Mouse (Mus musculus) embryonic facial prominence, embryonic 15.5 days (tissue): ENCODE results near the gene Gm15080. TPM values are rescaled to one million over a fixed set of nuclear protein-coding genes. Genes with fewer than 3 reads are reported as not detected.
"Not testable (repeated sequence)": the region's sequence is repeated elsewhere in the genome, so short reads cannot be mapped to it uniquely, and the experiment has no call there.

Experiments
- ATAC-seq: fragments of 200-750 bp; cut with Nextera tagmentation; 2 replicates; pipeline ENCODE4 v1.8.0; 2017; ENCODE audit warnings: low read depth, moderate TSS enrichment; ENCODE audit not compliant: insufficient number of reproducible peaks, low FRiP score, low TSS enrichment
- H3K27ac ChIP-seq: fragments of 300-500 bp; sonication (generic); replicated peaks from 2 replicates; pipeline ENCODE4 v1.5.1; 2015; ENCODE audit warnings: mild to moderate bottlenecking, inconsistent platforms
- H3K27me3 ChIP-seq: fragments of 300-500 bp; sonication (generic); 2 replicates; pipeline ENCODE4 v1.6.1; 2015; ENCODE audit warnings: inconsistent platforms
- H3K36me3 ChIP-seq: fragments of 300-500 bp; sonication (generic); 2 replicates; pipeline ENCODE4 v1.6.1; 2015; ENCODE audit warnings: mild to moderate bottlenecking, inconsistent platforms
- H3K4me1 ChIP-seq: fragments of 300-500 bp; sonication (generic); 2 replicates; pipeline ENCODE4 v1.6.1; 2015; ENCODE audit warnings: inconsistent platforms
- H3K4me2 ChIP-seq: fragments of 300-500 bp; sonication (generic); replicated peaks from 2 replicates; pipeline ENCODE4 v1.6.1; 2015; ENCODE audit warnings: mild to moderate bottlenecking, inconsistent platforms
- H3K4me3 ChIP-seq: fragments of 300-500 bp; sonication (generic); replicated peaks from 2 replicates; pipeline ENCODE4 v1.5.1; 2015; ENCODE audit warnings: mild to moderate bottlenecking, inconsistent platforms
- H3K9ac ChIP-seq: fragments of 300-500 bp; sonication (generic); 2 replicates; pipeline ENCODE4 v1.6.1; 2015; ENCODE audit warnings: inconsistent platforms
- H3K9me3 ChIP-seq: fragments of 300-500 bp; sonication (generic); replicated peaks from 2 replicates; pipeline ENCODE4 v1.6.1; 2016; ENCODE audit warnings: inconsistent platforms
- WGBS: fragments of 180-500 bp; shearing (Covaris S2); methylation state at CpG from one replicate; pipeline ENCODE4 v1.1.7; 2015; 5-methylcytosine and 5-hydroxymethylcytosine counted together
- polyA plus RNA-seq: library from polyadenylated mRNA; unstranded; fragments of >200 nt; fragmentation: Nextera tagmentation; extraction: Ambion mirVana; gene quantifications from 2 replicates; pipeline ENCODE4 v1.2.1, GENCODE M21; 2015

The Gm15080 gene
- polyA plus RNA-seq = not detected in 2 replicates

GRCm38 (mm10) chrX:147992693-147993092 lies at the start of gene Gm15080:
Gene Gm15080 (plus strand): TSS chrX:147992993.
- H3K4me1 ChIP-seq, H3K4me3 ChIP-seq, H3K36me3 ChIP-seq, H3K27ac ChIP-seq, H3K9me3 ChIP-seq, H3K9ac ChIP-seq, H3K4me2 ChIP-seq, ATAC-seq, H3K27me3 ChIP-seq: not testable (repeated sequence)
- 100% methylated on average over 1 of the region's 5 CpGs for WGBS

Other genes with a start within 250 kb of the Gm15080 start
- 0.14 TPM in 1 of 2 replicates, not detected in the other for gene Gm15128, start 227.0 kb upstream of the Gm15080 start, polyA plus RNA-seq
- gene Gm15107, start 187.7 kb downstream of the Gm15080 start, polyA plus RNA-seq = not detected in 2 replicates